Mouse (Mus musculus) liver, embryonic 14.5 days (tissue): Measurements from ENCODE around the gene Kdm2a. TPM values are rescaled to one million over a fixed set of nuclear protein-coding genes. Genes with fewer than 3 reads are reported as not detected.

Source experiments
- ATAC-seq: fragments of 200-750 bp; cut with Nextera tagmentation; 2 replicates; pipeline ENCODE4 v1.8.0; 2017; ENCODE audit warnings: moderate number of reproducible peaks, mild to moderate bottlenecking, moderate library complexity; ENCODE audit not compliant: insufficient read depth
- DNase-seq, 3 experiments: peaks; one replicate each; pipeline ENCODE4 v3.0.0-alpha.2; 2012 to 2013; ENCODE audit warnings: low read depth in 3 of 3, low spot score in 3 of 3
- H3K27ac ChIP-seq: fragments of 300-500 bp; sonication (generic); 2 replicates; pipeline ENCODE4 v1.5.1; 2014; ENCODE audit warnings: moderate library complexity, mild to moderate bottlenecking, control low read depth, inconsistent platforms
- H3K27me3 ChIP-seq: fragments of 300-500 bp; sonication (generic); 2 replicates; pipeline ENCODE4 v1.6.1; 2014; ENCODE audit warnings: mild to moderate bottlenecking, low read length, moderate library complexity; ENCODE audit not compliant: control insufficient read depth, insufficient read depth
- H3K36me3 ChIP-seq: fragments of 300-500 bp; sonication (generic); replicated peaks from 2 replicates; pipeline ENCODE4 v1.6.1; 2014; ENCODE audit warnings: low read depth; ENCODE audit not compliant: control insufficient read depth, insufficient read depth
- H3K4me1 ChIP-seq, 2 experiments: fragments of 200-500 bp in 1 of 2; fragments of 300-500 bp in 1 of 2; sonication (generic) in 1 of 2; replicated peaks; 2 replicates each; pipeline ENCODE4 v1.6.1; 2012 to 2014; ENCODE audit warnings: antibody characterized with exemption in 1 of 2, inconsistent platforms in 1 of 2, low read length in 1 of 2; ENCODE audit not compliant: control insufficient read depth in 2 of 2, insufficient read depth in 2 of 2
- H3K4me2 ChIP-seq: fragments of 300-500 bp; sonication (generic); 2 replicates; pipeline ENCODE4 v1.6.1; 2014; ENCODE audit warnings: low read depth, mild to moderate bottlenecking, control low read depth, moderate library complexity
- H3K4me3 ChIP-seq, 2 experiments: fragments of 200-500 bp in 1 of 2; fragments of 300-500 bp in 1 of 2; sonication (generic) in 1 of 2; 2 replicates each; pipeline ENCODE4 v1.5.1; 2012 to 2014; ENCODE audit warnings: low read depth in 2 of 2, low read length in 2 of 2, mild to moderate bottlenecking in 2 of 2, control low read depth in 1 of 2, inconsistent platforms in 1 of 2, moderate library complexity in 1 of 2; ENCODE audit not compliant: insufficient read depth in 1 of 2
- H3K9ac ChIP-seq: fragments of 300-500 bp; sonication (generic); replicated peaks from 2 replicates; pipeline ENCODE4 v1.6.1; 2014; ENCODE audit warnings: mild to moderate bottlenecking, control low read depth, moderate library complexity
- H3K9me3 ChIP-seq: fragments of 300-500 bp; sonication (generic); 2 replicates; pipeline ENCODE4 v1.6.1; 2016; ENCODE audit warnings: low read length, mixed read lengths; ENCODE audit not compliant: control insufficient read depth
- CTCF ChIP-seq: IDR thresholded peaks from 2 replicates; pipeline ENCODE4 v1.5.1; 2016; ENCODE audit warnings: antibody characterized with exemption, low read depth, control low read depth
- EP300 ChIP-seq: IDR thresholded peaks from 2 replicates; pipeline ENCODE4 v1.6.1; 2016; ENCODE audit warnings: antibody characterized with exemption, low read depth
- WGBS: fragments of 180-500 bp; shearing (Covaris S2); extraction: QIAGEN DNeasy Blood & Tissue Kit; methylation state at CpG from one replicate; pipeline ENCODE4 v1.1.7; 2014; ENCODE audit not compliant: insufficient replicate concordance; 5-methylcytosine and 5-hydroxymethylcytosine counted together
- polyA plus RNA-seq, 2 experiments: library from polyadenylated mRNA; depleted of rRNA in 1 of 2; stranded (reverse) in 1 of 2; unstranded in 1 of 2; fragments of >200 nt; fragmentation: Nextera tagmentation in 1 of 2; extraction: Ambion mirVana in 1 of 2; gene quantifications; 2 replicates each; pipeline versions ENCODE4 v1.2.1 to v1.2.3; 2012 to 2014

Kdm2a gene
- polyA plus RNA-seq, 2 experiments: 12.4 to 19.0 TPM

- no peak for DNase-seq
- H3K4me2 ChIP-seq: no peak overlapping the region
Measured at GRCm38 (mm10) chr19:4417713-4418112, 19.6 kb upstream of the Kdm2a start.

DNA sequence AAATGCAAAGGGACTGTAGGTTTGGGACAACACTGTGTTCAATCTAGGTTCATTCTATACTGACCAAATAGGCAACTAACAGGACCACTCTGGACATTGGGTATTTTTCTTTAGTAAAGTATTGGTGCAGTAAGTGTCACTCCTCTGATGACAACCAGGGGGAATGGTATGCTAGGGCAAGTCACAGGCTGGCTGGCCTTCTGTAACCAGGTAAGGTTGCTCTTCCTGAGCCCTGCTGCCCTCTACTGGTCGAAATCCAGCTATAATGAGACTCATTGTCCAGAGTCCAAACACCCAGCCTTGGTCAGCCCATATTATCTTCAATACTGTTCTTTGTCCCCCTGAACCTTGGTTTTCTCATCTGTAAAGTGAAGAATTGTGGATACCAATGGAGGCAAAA is 19.1 kb upstream of the Kdm2a start:
- ATAC-seq: no peak
- no peak overlapping the region for H3K9ac ChIP-seq
- H3K9me3 ChIP-seq: no peaks in the 10 kb centered on the region
- H3K27me3 ChIP-seq: no peaks in the 10 kb centered on the region
- H3K4me2 ChIP-seq: no peak overlapping the region
- no peak overlapping the region for H3K4me3 ChIP-seq
- no peak overlapping the region for H3K27ac ChIP-seq
- H3K4me1 ChIP-seq: peaks cover 0 to 10% of the 10 kb centered on the region in 2 experiments; a peak in 2 of 4 replicates
- WGBS: 0% methylated on average over 1 of the region's 1 CpGs
- H3K36me3 ChIP-seq: no peaks in the 10 kb centered on the region
- DNase-seq: no peak
- TF ChIP-seq CTCF (peak; percentile 88), EP300 (no peak)

More at GRCm38 (mm10) chr19:4417713-4418112, 19.6 kb upstream of the Kdm2a start:
- Histone ChIP-seq H3K9ac (no peak overlapping the region), H3K27ac (no peak overlapping the region), H3K27me3 (no peaks in the 10 kb centered on the region), H3K9me3 (no peaks in the 10 kb centered on the region), H3K4me3 (no peak overlapping the region), H3K36me3 (no peaks in the 10 kb centered on the region), H3K4me1 (peaks cover 0 to 10% of the 10 kb centered on the region in 2 experiments; a peak in 2 of 4 replicates)
- no peak for TF ChIP-seq CTCF
- TF ChIP-seq EP300: no peak
- no peak for ATAC-seq

GRCm38 (mm10) chr19:4414631-4415030 is 16.5 kb upstream of the Kdm2a start:
- H3K27ac ChIP-seq: no peak overlapping the region
- H3K9ac ChIP-seq: no peak overlapping the region
- H3K36me3 ChIP-seq: no peaks in the 10 kb centered on the region
- no peaks in the 10 kb centered on the region for H3K9me3 ChIP-seq
- no peak overlapping the region for H3K4me2 ChIP-seq
- DNase-seq (no peak), ATAC-seq (no peak)
- 52% methylated on average over 1 of the region's 1 CpGs for WGBS
- H3K4me3 ChIP-seq: no peak overlapping the region
- H3K27me3 ChIP-seq: no peaks in the 10 kb centered on the region
- H3K4me1 ChIP-seq: no peaks in the 10 kb centered on the region
- no peak for TF ChIP-seq CTCF
- TF ChIP-seq EP300: no peak

- Histone ChIP-seq H3K9ac (no peak overlapping the region), H3K36me3 (no peaks in the 10 kb centered on the region), H3K9me3 (no peaks in the 10 kb centered on the region), H3K4me2 (no peak overlapping the region), H3K4me1 (no peaks in the 10 kb centered on the region), H3K27ac (no peak overlapping the region), H3K27me3 (no peaks in the 10 kb centered on the region), H3K4me3 (no peak overlapping the region)
- ATAC-seq: no peak
- TF ChIP-seq EP300 (no peak), CTCF (no peak)
- 19% methylated on average over 2 of the region's 2 CpGs for WGBS
- no peak for DNase-seq
Measured at GRCm38 (mm10) chr19:4409062-4409461, 11.0 kb upstream of the Kdm2a start.

GRCm38 (mm10) chr19:4404840-4405239 is 6.8 kb upstream of the Kdm2a start:
- H3K9me3 ChIP-seq: no peaks in the 10 kb centered on the region
- no peaks in the 10 kb centered on the region for H3K27me3 ChIP-seq
- H3K4me1 ChIP-seq: no peaks in the 10 kb centered on the region
- no peak for DNase-seq
- 54% methylated on average over 2 of the region's 2 CpGs for WGBS
- no peaks in the 10 kb centered on the region for H3K36me3 ChIP-seq
- H3K9ac ChIP-seq: no peak overlapping the region
- no peak for ATAC-seq
- TF ChIP-seq EP300 (no peak), CTCF (no peak)
- no peak overlapping the region for H3K4me2 ChIP-seq
- H3K4me3 ChIP-seq: no peak overlapping the region
- no peak overlapping the region for H3K27ac ChIP-seq

DNA sequence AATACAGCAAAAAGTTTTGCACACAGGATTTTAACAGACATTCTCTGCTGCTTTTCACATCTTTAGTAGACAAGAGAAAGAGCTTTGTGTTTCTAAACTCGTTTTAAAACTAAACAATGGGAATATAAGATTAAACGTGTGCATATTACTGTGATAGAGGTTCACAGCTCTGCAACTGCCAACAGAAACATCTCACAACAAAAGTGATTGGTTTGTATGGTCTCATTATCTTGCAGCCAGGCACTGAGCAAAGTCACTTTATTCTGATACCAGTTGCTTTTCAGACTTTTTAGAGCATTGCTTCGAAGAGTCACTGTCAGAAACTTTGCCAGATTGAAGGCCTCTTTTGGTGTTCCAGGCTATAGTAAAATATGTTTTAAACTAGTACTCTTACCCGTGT is 874 bp upstream of the Kdm2a start:
- H3K4me2 ChIP-seq: peak overlapping the region; percentile 87
- no peaks in the 10 kb centered on the region for H3K9me3 ChIP-seq
- H3K4me1 ChIP-seq: peaks cover 5 to 8% of the 10 kb centered on the region in 2 experiments
- H3K27me3 ChIP-seq: peaks cover 5% of the 10 kb centered on the region
- H3K9ac ChIP-seq: no peak overlapping the region
- WGBS: 39% methylated on average over 4 of the region's 4 CpGs
- H3K4me3 ChIP-seq: no peak overlapping the region
- H3K36me3 ChIP-seq: no peaks in the 10 kb centered on the region
- ATAC-seq (no peak), DNase-seq (no peak)
- TF ChIP-seq CTCF (no peak), EP300 (no peak)
- no peak overlapping the region for H3K27ac ChIP-seq
